Mouse (Mus musculus): Measurements from ENCODE around the gene Patl2. TPM values are rescaled to one million over a fixed set of nuclear protein-coding genes. Genes with fewer than 3 reads are reported as not detected.

Gene Patl2
- 0.13 and 0.18 TPM in 2 replicates for polyA plus RNA-seq (2012; rRNA removed)

DNA sequence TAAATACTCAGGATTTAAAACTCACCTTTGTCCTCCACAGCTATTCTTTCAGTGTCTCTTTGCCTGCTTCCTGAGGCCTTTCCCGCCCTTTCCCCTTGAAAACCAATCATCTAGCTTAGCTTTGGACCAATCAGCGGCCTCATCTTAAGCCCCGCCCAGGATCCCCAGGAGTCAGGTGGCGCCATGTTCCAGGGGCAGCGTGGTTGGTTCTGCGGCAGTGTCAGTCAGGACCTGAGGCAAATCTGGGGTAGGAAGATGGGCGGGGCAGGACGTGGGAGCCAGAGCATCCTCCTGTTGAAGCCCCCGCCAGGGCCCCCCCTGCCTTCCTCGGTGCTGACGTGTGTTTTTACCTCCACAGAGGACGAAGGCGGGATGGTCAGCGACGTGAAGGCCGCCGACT lies at the start of gene Patl2, which contains the start of gene Terb2:
TSS of gene Patl2 (minus strand) at position 84 of the 400 bp plus-strand sequence.
TSS of gene Terb2 (plus strand) at position 167 of the 400 bp plus-strand sequence.

DNA sequence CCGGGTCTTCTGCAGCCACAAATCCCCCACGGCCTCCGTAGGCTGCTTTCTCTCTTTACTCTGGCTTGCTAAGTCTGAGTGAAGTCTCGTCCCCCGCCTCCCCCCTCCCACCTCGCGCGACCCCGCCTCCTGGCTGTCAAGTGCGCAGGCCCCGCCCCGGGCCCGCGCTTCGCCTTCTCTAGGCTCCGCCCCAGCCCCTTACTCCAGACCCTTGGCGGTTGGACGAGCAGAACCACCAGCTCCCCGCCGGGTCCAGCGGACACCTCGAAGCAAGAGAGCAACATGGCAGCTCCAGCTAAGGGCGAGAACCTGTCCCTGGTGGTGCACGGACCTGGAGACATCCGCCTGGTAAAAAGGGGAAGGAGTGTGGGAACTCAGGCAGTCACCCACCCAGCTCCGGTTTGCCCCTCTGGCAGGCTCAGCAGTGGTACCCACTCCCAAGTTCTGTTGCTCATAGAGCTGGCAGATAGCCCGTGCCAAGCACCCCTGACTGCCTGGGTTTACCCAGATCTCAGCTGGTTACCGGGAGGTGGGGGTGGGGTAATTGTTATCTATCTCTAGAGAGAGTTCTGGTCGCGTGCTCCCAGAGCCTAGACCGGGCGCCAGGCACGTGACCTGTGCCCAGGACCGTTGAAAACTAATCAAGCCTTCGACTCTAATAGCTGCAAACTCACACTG lies 48.8 kb upstream of the Patl2 start, which contains the start of gene Sord:
TSS of gene Sord (plus strand) at position 139 of the 678 bp plus-strand sequence.

DNA sequence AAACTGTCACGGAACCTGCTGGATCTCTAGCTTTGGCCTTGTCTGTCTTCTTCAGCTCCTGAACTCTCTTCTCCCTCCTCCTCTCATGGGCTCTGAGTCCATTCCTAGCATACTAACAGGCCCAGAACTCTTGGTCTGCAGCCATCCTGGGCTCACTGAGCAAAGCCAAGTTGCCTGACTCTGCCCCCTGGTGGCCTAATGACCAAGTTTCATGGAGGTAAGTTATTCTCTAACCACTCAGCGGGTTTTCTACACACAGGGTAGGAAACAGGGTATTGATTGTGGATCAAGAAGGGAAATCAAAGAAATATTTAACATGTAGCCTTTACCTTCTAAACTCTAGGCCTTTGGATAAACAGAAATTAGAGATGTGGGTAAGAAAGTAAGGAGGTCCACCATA lies 25.3 kb downstream of the Patl2 start, which contains the start of gene Trim69:
TSS of gene Trim69 (plus strand) at position 21 of the 400 bp plus-strand sequence.

DNA sequence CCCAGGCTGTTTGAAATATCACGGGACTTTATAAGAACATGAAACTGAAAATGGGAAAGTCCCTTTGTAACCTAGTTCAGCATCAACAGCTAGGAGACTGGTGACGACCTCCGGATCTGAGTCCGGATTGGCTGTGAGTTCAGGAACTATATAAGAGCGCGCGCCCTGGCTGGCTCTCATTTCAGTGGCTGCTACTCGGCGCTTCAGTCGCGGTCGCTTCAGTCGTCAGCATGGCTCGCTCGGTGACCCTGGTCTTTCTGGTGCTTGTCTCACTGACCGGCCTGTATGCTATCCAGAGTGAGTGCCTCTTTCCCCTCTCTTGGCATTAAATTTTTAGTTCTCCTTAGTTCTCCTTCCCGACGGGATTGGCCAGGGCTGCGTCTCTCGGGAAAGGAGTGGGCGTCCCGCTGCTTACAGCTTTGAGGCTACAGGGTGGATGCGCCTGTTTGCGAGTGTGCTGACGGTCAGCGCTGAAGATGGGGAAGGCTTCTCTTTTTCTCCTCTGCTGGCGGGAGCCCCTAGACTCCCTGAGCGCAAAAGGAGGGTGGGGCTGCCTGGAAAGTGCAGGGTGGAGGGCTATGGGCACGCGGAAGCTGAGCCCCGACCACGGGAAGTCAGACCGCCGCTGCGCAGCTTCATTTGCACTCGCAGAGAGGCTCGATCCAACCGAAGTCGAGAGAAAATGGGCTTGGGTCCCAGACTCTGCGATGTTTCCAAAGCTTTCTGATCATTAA lies 38.3 kb downstream of the Patl2 start, which contains the start of gene B2m:
TSS of gene B2m (plus strand) at position 179 of the 734 bp plus-strand sequence.

DNA sequence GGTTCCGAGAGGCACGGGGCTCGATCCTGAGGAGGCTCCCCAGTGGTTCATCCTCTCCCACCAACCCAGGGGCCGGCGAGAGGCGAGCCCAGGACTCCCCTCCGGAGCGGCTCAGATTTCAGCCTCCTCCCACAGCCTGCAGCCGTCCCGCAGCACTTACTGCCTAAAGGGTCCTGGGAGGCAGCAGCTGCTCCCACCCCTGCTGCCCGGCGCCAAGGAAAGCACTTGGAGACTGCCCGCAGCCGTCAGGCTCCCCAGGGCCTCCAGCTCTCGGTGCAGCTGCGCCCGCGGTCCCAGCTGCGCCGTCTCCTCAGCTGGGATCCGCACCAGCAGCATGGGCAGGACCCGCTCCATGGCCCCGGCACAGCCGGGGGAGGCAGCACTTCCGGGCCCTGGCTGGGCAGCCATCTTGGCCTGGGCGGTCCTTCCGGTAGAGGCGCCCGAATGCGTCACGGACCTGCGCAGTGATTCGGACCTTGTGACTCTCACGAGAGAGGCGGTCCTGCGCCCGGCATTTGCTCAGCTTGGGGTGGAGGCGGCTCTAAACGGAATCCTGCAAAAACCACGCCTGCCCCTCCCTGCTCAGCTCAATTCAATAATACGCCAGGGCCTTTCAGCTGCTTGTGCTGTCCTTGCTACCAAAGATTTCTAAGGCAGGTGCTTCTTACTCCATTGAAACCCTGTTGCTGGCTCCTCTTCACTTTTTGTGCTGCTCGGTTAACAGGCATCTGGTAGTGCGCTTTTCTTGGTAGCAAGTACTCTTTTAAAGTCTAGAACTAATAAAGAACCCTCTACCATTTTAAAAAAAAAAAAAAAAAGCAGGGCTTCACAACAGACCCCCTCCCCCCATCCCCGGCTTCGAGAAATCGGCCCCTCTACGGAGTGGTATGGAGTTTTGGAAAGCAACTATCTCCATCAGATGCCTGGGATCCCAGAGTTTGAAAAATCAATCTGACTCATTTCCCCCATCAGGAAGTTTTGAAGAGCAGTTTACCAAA lies 67.7 kb downstream of the Patl2 start, which contains the start of gene Spg11:
TSS of gene Spg11 (minus strand) at position 426 of the 998 bp plus-strand sequence.

Other genes starting within 250 kb of the Patl2 start
- gene Ctdspl2, start 230.2 kb downstream of the Patl2 start, polyA plus RNA-seq (2012; rRNA removed): 5.8 and 6.3 TPM in 2 replicates
- gene Mageb3, start 230.1 kb downstream of the Patl2 start, polyA plus RNA-seq (2012; rRNA removed): 0.02 and 0.06 TPM in 2 replicates
- gene Eif3j1, start 157.6 kb downstream of the Patl2 start, polyA plus RNA-seq (2012; rRNA removed): 10.2 and 10.8 TPM in 2 replicates
- 2.9 and 3.1 TPM in 2 replicates for gene Spg11, start 67.8 kb downstream of the Patl2 start, polyA plus RNA-seq (2012; rRNA removed)
- 473 and 557 TPM in 2 replicates for gene B2m, start 38.5 kb downstream of the Patl2 start, polyA plus RNA-seq (2012; rRNA removed)
- gene Trim69, start 25.5 kb downstream of the Patl2 start, polyA plus RNA-seq (2012; rRNA removed): 0.05 and 0.07 TPM in 2 replicates
- not detected in 2 replicates for gene Terb2, start 83 bp upstream of the Patl2 start, polyA plus RNA-seq (2012; rRNA removed)
- gene Sord, start 48.6 kb upstream of the Patl2 start, polyA plus RNA-seq (2012; rRNA removed): 131 and 161 TPM in 2 replicates
- 0.01 and 0.02 TPM in 2 replicates for gene Duox2, start 112.3 kb upstream of the Patl2 start, polyA plus RNA-seq (2012; rRNA removed)
- not detected in 2 replicates for gene Duoxa2, start 112.7 kb upstream of the Patl2 start, polyA plus RNA-seq (2012; rRNA removed)
- 0.03 TPM in 1 of 2 replicates, not detected in the other for gene Duoxa1, start 127.5 kb upstream of the Patl2 start, polyA plus RNA-seq (2012; rRNA removed)
- gene Duox1, start 129.5 kb upstream of the Patl2 start, polyA plus RNA-seq (2012; rRNA removed): not detected in 2 replicates
- 6.4 and 7.1 TPM in 2 replicates for gene Shf, start 183.0 kb upstream of the Patl2 start, polyA plus RNA-seq (2012; rRNA removed)
- gene Slc28a2, start 240.3 kb upstream of the Patl2 start, polyA plus RNA-seq (2012; rRNA removed): 1.8 and 2.2 TPM in 2 replicates

All from liver, embryonic 18 days (tissue).